Mouse (Mus musculus) right cerebral cortex, postnatal 10 days (tissue): ENCODE measurements at regions not wholly inside any gene's neighbourhood (a gene's known extent, or its start where the extent isn't known, plus 50 kb on each side); places are given as distances from the start of the nearest gene placed in this dataset.

Experiments used
- DNase-seq, 2 experiments: peaks; one replicate each; pipeline ENCODE4 v3.0.0; 2021; ENCODE audit warnings: low spot score in 2 of 2

GRCm38 (mm10) chr3:104343096-104343495 lies 122.9 kb upstream of the Magi3 start:
- peak in 1 of 2 experiments; percentile 53 for DNase-seq

DNA sequence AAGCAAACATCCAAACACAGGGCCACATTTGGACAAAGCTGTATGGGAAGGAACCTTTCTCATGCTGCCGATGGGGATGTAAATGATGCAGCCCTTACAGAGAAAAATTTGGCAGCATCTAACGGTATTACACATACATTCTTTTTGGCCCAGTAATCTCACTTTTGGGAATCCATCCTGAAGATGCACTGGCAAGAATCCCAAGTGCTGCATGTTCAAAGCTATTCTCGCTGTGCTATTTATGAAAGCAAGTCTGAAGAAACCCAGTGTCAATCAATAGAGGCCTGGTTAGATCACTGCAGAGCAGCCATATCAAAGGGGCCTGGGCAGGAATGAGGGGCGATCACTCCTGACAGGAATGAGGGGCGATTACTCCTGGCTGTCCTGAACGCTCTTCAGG lies 122.0 kb upstream of the Magi3 start:
- DNase-seq: peak; percentile 77 to 87

- no peak for DNase-seq
Measured at GRCm38 (mm10) chr3:104340331-104340730, 120.2 kb upstream of the Magi3 start.

DNA sequence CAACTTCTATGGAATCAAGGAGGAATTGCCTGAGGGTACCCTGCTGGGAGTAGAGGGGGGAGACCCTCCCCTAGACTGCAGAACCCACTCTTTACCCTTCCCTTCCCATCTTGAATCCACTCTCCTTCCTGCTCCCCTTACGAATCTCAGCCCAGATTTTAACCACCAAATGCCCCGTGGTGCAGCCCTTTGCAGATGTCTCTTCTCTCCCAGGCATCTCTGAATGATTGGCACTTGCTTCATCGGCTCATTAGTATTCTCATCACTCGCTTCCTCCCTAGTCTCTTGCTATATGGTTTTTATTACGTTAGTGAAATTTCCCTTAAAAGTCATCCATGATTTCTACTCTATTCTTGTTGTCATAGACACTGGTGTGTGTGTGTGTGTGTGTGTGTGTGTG lies 116.7 kb upstream of the Magi3 start:
- no peak for DNase-seq

- DNase-seq: peak; percentile 38 to 44
Measured at GRCm38 (mm10) chr3:104336308-104336707, 116.1 kb upstream of the Magi3 start.

GRCm38 (mm10) chr3:104334760-104335159 lies 114.6 kb upstream of the Magi3 start:
- DNase-seq: no peak

GRCm38 (mm10) chr3:104333345-104333744 lies 113.2 kb upstream of the Magi3 start:
- DNase-seq: no peak

DNA sequence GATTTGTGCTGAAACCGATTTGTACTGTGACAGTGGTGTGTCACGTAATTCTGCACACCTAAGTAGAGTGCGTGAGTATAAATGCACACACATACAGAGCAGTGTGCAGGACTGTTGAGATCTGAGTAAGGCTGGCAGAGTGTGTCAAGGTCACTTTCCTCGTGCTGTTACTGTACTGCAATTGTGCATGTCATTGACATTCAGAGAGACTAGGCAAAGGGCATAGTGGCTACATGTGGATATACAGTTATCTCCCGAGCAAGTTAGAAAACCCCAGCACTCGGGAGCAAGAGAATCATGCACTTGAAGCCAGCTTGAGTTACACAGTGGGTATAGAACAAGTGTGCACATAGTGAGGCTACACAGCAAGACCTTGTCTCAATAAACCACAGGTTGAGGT lies 110.5 kb upstream of the Magi3 start:
- no peak for DNase-seq

DNA sequence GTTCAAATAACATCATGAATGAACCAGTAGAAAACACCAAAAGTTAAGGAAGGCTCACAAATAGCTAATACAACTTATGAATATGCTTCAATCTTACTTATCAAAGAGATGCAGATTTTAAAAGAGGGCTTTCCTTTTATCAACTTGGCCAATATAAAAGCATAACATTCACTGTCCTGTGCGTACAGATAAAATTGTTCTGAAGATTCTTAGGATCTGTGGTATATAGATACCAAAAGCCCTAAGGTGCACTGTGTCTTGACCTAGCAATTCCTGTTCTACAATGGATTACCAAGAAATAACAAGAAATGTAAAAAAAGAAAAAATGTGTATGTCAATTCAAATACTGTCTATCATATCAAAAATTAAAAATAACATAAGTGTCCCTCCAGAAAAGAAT lies 107.7 kb upstream of the Magi3 start:
- no peak for DNase-seq

DNA sequence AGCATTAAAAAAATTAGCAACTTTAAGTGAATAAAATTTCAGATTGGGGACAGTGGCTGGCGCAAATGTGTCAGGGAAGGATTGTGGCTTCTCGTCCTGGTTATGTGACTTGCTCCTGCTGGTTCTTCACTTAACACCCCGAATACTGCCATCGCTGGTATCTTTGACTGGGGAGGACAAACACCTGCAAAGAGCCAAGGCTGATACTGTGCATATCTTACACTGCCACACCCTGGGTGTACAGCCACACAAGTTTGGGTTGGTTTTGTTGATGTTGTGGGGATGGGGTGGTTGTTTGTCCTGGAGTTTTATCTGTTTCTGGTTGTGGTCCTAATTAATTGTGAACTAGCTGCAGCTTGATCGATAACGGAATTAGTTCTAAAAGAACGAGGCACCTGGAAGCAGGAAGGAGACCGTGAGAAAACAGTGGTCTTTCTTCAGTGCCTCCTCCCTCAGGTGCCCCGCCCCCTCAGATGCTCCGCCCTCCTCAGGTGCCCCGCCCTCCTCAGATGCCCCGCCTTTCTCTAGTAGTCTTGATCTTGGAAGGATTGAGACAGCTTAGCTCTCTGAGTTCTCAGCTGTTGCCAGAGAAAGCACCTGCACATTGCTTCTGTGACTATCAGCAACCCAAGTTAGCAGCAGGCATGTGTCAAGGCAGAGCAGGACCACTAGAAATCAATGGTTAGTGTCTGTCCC lies 107.0 kb upstream of the Magi3 start:
- DNase-seq: no peak

DNA sequence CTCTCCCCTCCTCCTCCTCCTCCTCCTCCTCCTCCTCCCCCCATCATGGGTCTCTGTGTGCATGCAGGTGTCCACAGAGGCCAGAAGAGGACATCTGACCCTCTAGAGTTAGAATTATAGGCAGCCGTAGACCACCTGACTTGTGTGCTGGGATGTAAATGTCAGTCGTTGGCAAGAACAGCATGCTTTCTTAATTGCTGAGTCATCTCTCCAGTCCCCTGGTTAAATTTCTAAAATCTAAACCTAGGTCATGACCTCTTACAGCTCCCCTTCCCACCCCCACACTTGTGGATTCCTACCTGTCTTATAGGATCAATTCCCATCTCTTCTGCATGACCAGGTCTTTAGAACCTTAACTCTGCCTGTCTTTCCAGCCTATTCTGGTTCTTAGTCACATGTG lies 102.4 kb upstream of the Magi3 start:
- DNase-seq: no peak

GRCm38 (mm10) chr3:104320404-104320803 lies 100.2 kb upstream of the Magi3 start:
- no peak for DNase-seq

DNA sequence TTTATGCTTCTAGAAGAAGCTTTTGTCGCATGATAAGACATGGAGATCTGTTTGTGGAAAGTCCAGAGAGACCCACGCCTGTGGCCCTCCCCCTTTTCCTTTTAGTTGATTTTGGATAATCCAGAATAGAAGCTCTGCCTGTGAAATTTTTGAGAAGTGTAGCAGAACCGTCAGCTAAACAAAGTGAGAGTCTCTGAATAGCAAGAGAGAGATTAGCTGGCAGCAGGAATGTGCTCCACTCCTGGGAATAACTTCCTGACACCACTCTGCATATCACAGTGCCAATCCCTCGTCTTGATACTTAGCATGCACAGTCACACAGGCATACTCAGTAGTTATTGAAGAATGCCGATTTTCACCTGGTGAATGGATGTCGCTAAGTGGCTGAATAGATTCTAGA lies 99.2 kb upstream of the Magi3 start:
- no peak for DNase-seq

DNA sequence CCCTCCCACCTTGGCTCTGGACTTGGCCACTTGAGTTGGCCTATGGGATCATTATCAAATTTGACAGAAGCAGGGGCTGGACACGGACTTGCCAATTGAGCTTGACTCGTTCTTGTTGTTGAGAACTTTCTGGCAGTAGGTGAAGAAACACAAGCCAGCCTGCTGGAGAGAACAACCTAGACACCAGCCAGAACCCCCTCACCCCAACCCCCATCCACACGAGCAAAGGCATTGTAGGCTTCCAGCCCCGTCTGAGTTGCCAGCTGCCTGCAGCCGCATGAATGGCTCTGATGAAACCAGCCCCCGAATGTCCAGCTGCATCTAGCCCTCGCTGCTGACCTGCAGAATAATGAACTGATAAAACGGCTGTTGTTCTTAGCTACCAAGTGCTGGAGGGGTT lies 98.7 kb upstream of the Magi3 start:
- DNase-seq: peak; percentile 81 to 85

DNA sequence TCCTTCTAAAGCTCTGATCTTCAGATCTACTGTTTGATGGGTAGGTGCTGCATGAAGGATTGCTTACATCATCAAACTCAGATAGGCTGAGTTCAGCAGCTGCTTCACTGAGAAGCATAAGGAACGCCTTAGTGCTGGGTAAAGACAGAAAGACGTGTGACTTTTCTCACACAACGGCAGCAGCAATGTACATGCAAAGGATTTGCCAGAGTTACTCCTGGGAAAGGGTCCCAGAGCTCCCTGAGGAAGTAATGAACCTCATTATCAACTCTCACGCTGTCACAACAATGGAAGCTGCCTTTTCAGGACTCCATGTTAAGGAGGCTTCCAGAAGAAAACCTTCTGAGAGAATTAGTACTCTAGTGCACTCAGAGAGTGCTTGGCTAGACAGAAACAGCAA lies 97.4 kb upstream of the Magi3 start:
- DNase-seq: peak in 1 of 2 experiments; percentile 52

DNA sequence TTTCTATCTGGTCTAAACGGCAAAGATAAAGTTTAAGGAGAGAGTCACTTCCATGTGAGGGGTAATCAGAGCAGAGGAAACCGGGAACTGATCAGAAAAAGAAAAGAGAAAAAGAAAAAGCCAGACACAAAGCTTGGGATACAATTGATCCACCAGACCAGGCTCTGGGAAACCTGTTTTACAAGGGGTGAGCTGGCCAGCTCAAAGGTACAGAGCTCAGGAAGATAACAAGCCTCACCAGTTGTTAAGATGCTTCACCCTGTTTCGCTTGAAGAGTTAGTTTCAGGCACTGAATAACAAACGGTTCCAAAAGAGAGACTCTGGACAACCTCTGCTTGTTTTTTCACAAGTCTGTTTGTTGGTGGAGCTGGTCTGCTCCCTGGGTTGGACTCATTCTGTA lies 92.9 kb upstream of the Magi3 start:
- DNase-seq: no peak

DNA sequence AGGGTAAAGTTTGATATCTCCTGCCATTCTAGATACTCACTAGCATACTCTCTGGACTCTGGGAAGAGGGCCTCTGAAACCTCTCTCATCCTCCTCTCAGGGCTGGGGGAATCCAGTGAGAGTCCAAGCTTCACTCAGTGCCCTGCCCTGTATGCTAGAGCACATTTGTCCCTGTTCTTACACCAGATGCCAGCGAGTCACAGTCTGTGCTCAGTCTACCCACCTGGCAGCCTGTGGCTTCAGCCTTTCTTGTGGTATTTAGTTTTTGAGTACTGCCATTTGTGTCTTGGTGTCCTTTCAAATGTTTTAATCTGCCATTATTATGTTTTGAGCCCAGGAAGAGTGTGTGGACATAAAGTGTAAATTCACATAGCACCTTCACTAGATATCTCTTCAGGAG lies 86.8 kb upstream of the Magi3 start:
- no peak for DNase-seq

DNA sequence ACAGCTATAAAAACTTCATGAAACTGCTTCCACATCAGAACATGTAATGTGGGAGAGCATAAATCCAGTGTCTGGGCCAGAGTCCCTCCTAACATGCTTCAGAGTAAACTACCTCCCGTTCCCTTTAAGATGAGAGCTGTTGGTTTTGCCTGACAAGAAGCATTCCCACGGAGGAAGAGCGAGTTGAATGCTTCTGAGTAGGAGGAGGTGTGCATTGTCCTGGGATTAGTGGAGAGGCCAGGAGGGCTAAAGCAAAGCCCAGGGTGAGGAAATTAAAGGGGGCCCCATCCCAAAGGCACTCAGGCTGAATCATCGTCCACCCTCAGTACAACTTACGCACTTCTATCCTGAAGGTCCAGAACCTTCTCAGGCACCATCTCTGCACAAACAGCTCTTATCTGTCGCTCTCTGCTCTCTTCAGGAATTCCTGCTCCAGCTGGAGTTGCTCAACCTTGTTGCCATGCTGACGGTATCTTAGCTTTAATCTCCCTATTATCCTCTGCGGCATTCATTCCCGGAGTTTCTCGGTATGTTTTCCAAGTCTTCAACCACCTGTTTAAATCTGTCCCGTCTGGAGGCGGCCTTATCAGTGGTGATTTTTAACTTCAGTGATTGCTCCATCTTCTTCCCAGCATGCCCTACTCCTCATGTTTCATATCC lies 85.9 kb upstream of the Magi3 start:
- DNase-seq: no peak

GRCm38 (mm10) chr3:104303577-104303976 lies 83.4 kb upstream of the Magi3 start:
- no peak for DNase-seq

GRCm38 (mm10) chr3:104300201-104300600 lies 80.0 kb upstream of the Magi3 start:
- DNase-seq: no peak

- no peak for DNase-seq
Measured at GRCm38 (mm10) chr3:104298878-104299277, 78.7 kb upstream of the Magi3 start.

DNA sequence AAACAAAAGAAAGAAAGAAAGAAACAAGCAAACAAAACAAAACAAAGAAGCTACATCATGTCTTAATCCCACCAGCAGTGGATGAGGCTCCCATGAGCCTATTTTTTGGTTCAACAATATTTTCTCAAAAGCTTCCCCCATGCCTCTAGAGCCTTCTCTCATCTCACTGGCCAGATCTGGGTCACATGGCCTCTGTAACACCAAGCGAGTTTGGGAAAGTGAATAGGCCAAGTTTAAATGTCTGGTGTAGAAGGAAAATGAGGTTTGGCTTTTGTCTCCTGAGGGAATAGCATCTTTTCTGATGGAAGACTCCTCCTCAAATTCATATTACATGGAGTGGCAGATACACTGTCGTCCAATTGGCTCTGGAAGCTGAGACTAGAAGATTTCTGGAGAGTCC lies 78.2 kb upstream of the Magi3 start:
- no peak for DNase-seq

DNA sequence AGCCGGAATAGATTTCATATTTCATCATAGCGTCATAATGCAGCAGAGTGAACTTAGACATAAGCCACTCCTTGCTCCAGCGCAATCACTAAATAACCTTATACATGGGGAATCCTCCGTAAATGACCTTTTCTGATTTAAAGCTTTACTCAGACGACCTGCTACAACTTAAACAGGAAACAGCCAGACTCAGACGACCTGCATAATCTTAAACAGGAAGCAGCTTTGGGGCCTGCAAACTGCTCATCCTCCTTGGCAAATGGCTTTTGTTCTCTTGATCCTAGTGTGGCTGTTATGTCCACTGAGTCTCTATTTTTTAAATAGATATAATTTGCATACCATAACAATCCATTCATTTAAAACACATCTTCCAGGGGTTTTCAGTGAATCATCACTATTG lies 76.9 kb upstream of the Magi3 start:
- no peak for DNase-seq

DNA sequence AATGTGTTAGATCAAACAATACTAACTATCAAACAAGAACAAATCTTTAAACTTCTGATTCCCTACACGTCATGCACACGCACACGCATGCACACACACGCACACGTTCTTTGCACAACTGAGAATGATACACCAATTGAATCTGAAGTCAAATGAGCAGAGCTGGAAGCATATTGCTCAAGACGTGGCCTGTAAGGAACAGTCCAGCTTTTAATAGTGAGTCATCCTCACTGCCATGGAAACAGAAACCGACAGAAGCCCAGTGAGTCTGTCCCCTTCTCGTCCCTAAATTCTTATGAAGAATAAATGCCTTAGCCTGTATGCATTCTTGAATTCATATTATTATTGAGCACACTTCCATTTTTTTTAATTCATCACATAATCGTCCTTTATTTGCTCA lies 75.7 kb upstream of the Magi3 start:
- no peak for DNase-seq
